Mouse (Mus musculus): ENCODE measurements around the gene Smoc2. TPM values are rescaled to one million over a fixed set of nuclear protein-coding genes. Genes with fewer than 3 reads are reported as not detected.

The Smoc2 gene
- polyA plus RNA-seq, 1 experiment from 2014 or later = 3.6 TPM

DNA sequence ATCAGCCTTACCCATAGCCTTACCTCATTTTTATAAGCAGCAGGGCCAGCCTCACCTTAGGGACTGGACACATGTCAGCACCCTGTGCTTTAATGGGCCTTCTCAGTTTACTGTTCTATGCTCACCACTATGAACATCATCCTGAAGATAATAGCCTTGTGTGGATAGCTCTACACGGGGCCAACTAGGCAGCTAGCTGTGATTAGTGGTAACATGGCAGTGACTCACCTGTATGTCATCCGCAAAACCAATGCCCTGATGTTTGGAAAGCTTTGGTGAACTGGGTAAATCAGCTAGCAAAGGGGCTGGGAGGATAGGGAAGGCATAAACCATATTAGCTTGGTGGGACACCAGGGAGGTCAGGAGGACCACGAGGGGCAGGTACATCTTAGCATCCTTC, 100.7 kb downstream of the Smoc2 start:
- Histone ChIP-seq H3K4me3 (replicated peaks; ENCODE audit: low read length) (no peak overlapping the region), H3K36me3 (ENCODE audit: control insufficient read depth, insufficient read depth) (no peaks in the 10 kb centered on the region), H3K4me2 (ENCODE audit: low read length) (no peak overlapping the region), H3K27me3 (replicated peaks; ENCODE audit: control insufficient read depth, insufficient read depth, low read length) (no peaks in the 10 kb centered on the region), H3K9me3 (ENCODE audit: control insufficient read depth, low read length) (no peaks in the 10 kb centered on the region), H3K9ac (replicated peaks; ENCODE audit: low read depth, low read length) (no peak overlapping the region), H3K27ac (ENCODE audit: low read length) (no peak overlapping the region), H3K4me1 (replicated peaks; ENCODE audit: control insufficient read depth, insufficient read depth, low read length) (no peaks in the 10 kb centered on the region)
- 94% methylated on average over 3 of the region's 3 CpGs for WGBS
- no peak; the same call in 1 of the 2 replicates for ATAC-seq

- no peaks in the 10 kb centered on the region for H3K4me1 ChIP-seq (replicated peaks; ENCODE audit: control insufficient read depth, insufficient read depth, low read length)
- H3K27ac ChIP-seq (ENCODE audit: low read length) = no peak overlapping the region
- no peak overlapping the region for H3K4me3 ChIP-seq (replicated peaks; ENCODE audit: low read length)
- no peaks in the 10 kb centered on the region for H3K9me3 ChIP-seq (ENCODE audit: control insufficient read depth, low read length)
- H3K9ac ChIP-seq (replicated peaks; ENCODE audit: low read depth, low read length) = no peak overlapping the region
- no peak overlapping the region for H3K4me2 ChIP-seq (ENCODE audit: low read length)
- no peaks in the 10 kb centered on the region for H3K27me3 ChIP-seq (replicated peaks; ENCODE audit: control insufficient read depth, insufficient read depth, low read length)
- WGBS = 85% methylated on average over 12 of the region's 12 CpGs
- ATAC-seq = no peak
- no peaks in the 10 kb centered on the region for H3K36me3 ChIP-seq (ENCODE audit: control insufficient read depth, insufficient read depth)
These were observed 101.2 kb downstream of the Smoc2 start for GRCm38 (mm10) chr17:14380526-14380925.

DNA sequence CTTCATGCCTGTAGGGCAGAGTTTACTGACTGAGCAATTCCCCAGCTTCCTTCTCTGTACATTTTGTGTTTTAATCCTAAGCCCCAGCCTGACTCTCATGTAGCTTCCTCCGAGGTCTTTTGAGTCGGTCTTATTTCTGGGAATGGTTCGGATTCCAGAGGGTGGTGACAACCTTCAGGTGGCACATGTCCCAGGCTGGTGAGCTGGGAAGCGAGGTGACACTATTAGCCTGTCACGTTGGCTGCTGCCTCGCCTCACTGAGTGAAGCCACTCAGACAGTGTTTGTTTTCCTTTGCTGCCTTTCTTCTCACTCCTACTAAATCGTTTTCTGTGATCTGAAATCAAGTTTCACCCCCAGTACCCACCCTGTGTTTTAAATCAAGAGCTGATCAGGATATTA, 102.2 kb downstream of the Smoc2 start:
- WGBS = 62% methylated on average over 7 of the region's 7 CpGs
- Histone ChIP-seq H3K27ac (ENCODE audit: low read length) (no peak overlapping the region), H3K9ac (replicated peaks; ENCODE audit: low read depth, low read length) (no peak overlapping the region), H3K4me2 (ENCODE audit: low read length) (no peak overlapping the region), H3K36me3 (ENCODE audit: control insufficient read depth, insufficient read depth) (no peaks in the 10 kb centered on the region), H3K27me3 (replicated peaks; ENCODE audit: control insufficient read depth, insufficient read depth, low read length) (no peaks in the 10 kb centered on the region), H3K9me3 (ENCODE audit: control insufficient read depth, low read length) (no peaks in the 10 kb centered on the region), H3K4me3 (replicated peaks; ENCODE audit: low read length) (no peak overlapping the region), H3K4me1 (replicated peaks; ENCODE audit: control insufficient read depth, insufficient read depth, low read length) (no peaks in the 10 kb centered on the region)
- no peak for ATAC-seq

DNA sequence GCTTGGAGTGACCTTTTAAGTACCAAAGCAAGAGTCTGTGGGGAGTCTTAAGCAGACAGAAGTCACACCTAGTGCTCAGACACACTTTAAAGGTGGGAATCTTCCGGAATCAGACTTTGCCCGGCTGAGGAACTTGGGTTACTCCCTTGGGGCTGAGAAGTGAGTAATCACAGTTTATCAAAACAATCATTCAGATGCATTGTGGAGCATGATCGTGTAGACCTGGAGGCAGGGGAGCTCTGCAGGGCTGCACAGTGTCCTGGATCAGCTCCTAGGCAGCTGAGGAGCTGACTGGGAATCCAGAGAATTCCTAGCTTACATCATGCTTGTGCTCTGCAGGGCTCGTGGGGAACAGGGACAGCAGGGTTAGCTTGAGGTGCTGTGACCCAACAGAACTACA, 104.7 kb downstream of the Smoc2 start:
- Histone ChIP-seq H3K4me3 (replicated peaks; ENCODE audit: low read length) (no peak overlapping the region), H3K9me3 (ENCODE audit: control insufficient read depth, low read length) (no peaks in the 10 kb centered on the region), H3K27me3 (replicated peaks; ENCODE audit: control insufficient read depth, insufficient read depth, low read length) (no peaks in the 10 kb centered on the region), H3K36me3 (ENCODE audit: control insufficient read depth, insufficient read depth) (no peaks in the 10 kb centered on the region), H3K4me2 (ENCODE audit: low read length) (no peak overlapping the region), H3K9ac (replicated peaks; ENCODE audit: low read depth, low read length) (no peak overlapping the region), H3K27ac (ENCODE audit: low read length) (no peak overlapping the region), H3K4me1 (replicated peaks; ENCODE audit: control insufficient read depth, insufficient read depth, low read length) (no peaks in the 10 kb centered on the region)
- no peak for ATAC-seq
- WGBS = 87% methylated on average over 4 of the region's 4 CpGs

DNA sequence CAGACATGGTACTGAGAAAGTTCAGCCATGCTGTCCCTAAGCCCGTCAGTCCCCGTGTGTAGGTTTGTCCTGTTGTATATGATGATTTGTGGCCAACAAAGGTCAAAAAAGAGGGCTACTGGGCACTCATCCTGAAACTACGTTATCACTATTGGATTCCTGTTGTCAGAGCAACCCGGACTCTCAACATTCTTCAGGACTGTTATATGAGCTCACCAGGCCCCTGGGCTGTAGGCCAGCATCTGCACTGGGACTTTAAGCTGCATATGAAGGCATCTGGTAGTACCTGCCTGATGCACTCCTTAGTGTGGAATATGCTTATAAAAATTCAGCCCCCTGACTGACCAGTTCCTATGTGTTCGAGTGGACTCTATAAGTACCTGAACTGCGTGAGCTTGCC, 105.7 kb downstream of the Smoc2 start:
- Histone ChIP-seq H3K27me3 (replicated peaks; ENCODE audit: control insufficient read depth, insufficient read depth, low read length) (no peaks in the 10 kb centered on the region), H3K36me3 (ENCODE audit: control insufficient read depth, insufficient read depth) (no peaks in the 10 kb centered on the region), H3K9ac (replicated peaks; ENCODE audit: low read depth, low read length) (no peak overlapping the region), H3K4me3 (replicated peaks; ENCODE audit: low read length) (no peak overlapping the region), H3K27ac (ENCODE audit: low read length) (no peak overlapping the region), H3K4me2 (ENCODE audit: low read length) (no peak overlapping the region), H3K4me1 (replicated peaks; ENCODE audit: control insufficient read depth, insufficient read depth, low read length) (no peaks in the 10 kb centered on the region), H3K9me3 (ENCODE audit: control insufficient read depth, low read length) (no peaks in the 10 kb centered on the region)
- no peak for ATAC-seq
- WGBS = 92% methylated on average over 6 of the region's 6 CpGs

GRCm38 (mm10) chr17:14387261-14387660, 108.0 kb downstream of the Smoc2 start:
- Histone ChIP-seq H3K27me3 (replicated peaks; ENCODE audit: control insufficient read depth, insufficient read depth, low read length) (no peaks in the 10 kb centered on the region), H3K27ac (ENCODE audit: low read length) (no peak overlapping the region), H3K9ac (replicated peaks; ENCODE audit: low read depth, low read length) (no peak overlapping the region), H3K36me3 (ENCODE audit: control insufficient read depth, insufficient read depth) (no peaks in the 10 kb centered on the region), H3K9me3 (ENCODE audit: control insufficient read depth, low read length) (no peaks in the 10 kb centered on the region), H3K4me2 (ENCODE audit: low read length) (no peak overlapping the region), H3K4me3 (replicated peaks; ENCODE audit: low read length) (no peak overlapping the region), H3K4me1 (replicated peaks; ENCODE audit: control insufficient read depth, insufficient read depth, low read length) (no peaks in the 10 kb centered on the region)
- no peak for ATAC-seq
- 44% methylated on average over 6 of the region's 6 CpGs for WGBS

DNA sequence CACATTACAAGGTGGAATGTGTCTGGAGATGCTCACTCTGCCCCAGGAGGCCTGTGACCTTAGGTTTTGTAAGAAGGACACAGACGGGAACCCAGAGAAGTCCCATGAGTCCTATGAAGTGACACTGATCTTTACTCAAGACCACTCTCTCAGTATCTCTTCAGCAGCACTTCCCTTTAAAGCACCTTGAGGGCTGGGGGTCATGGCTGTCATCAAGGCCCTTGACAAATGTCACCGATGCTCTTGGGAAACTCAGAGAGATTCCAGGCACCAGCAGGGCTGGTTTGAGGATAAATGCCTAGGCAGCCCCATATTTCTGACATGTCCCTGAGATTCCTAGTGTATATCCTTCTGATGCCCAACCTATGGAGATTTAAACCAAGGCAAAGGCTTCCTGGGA, 113.1 kb downstream of the Smoc2 start:
- ATAC-seq = no peak
- Histone ChIP-seq H3K4me1 (replicated peaks; ENCODE audit: control insufficient read depth, insufficient read depth, low read length) (no peaks in the 10 kb centered on the region), H3K27me3 (replicated peaks; ENCODE audit: control insufficient read depth, insufficient read depth, low read length) (no peaks in the 10 kb centered on the region), H3K9me3 (ENCODE audit: control insufficient read depth, low read length) (no peaks in the 10 kb centered on the region), H3K27ac (ENCODE audit: low read length) (no peak overlapping the region), H3K4me2 (ENCODE audit: low read length) (no peak overlapping the region), H3K4me3 (replicated peaks; ENCODE audit: low read length) (no peak overlapping the region), H3K36me3 (ENCODE audit: control insufficient read depth, insufficient read depth) (no peaks in the 10 kb centered on the region), H3K9ac (replicated peaks; ENCODE audit: low read depth, low read length) (no peak overlapping the region)
- 90% methylated on average over 2 of the region's 2 CpGs for WGBS

- 71% methylated on average over 5 of the region's 5 CpGs for WGBS
- Histone ChIP-seq H3K4me3 (replicated peaks; ENCODE audit: low read length) (no peak overlapping the region), H3K4me1 (replicated peaks; ENCODE audit: control insufficient read depth, insufficient read depth, low read length) (no peaks in the 10 kb centered on the region), H3K9me3 (ENCODE audit: control insufficient read depth, low read length) (no peaks in the 10 kb centered on the region), H3K27ac (ENCODE audit: low read length) (no peak overlapping the region), H3K4me2 (ENCODE audit: low read length) (no peak overlapping the region), H3K9ac (replicated peaks; ENCODE audit: low read depth, low read length) (no peak overlapping the region), H3K27me3 (replicated peaks; ENCODE audit: control insufficient read depth, insufficient read depth, low read length) (no peaks in the 10 kb centered on the region), H3K36me3 (ENCODE audit: control insufficient read depth, insufficient read depth) (no peaks in the 10 kb centered on the region)
- no peak for ATAC-seq
These were observed 115.6 kb downstream of the Smoc2 start for GRCm38 (mm10) chr17:14394861-14395260.

- 54% methylated on average over 5 of the region's 5 CpGs for WGBS
- Histone ChIP-seq H3K4me3 (replicated peaks; ENCODE audit: low read length) (no peak overlapping the region), H3K9ac (replicated peaks; ENCODE audit: low read depth, low read length) (no peak overlapping the region), H3K4me1 (replicated peaks; ENCODE audit: control insufficient read depth, insufficient read depth, low read length) (no peaks in the 10 kb centered on the region), H3K27ac (ENCODE audit: low read length) (no peak overlapping the region), H3K27me3 (replicated peaks; ENCODE audit: control insufficient read depth, insufficient read depth, low read length) (no peaks in the 10 kb centered on the region), H3K9me3 (ENCODE audit: control insufficient read depth, low read length) (no peaks in the 10 kb centered on the region), H3K36me3 (ENCODE audit: control insufficient read depth, insufficient read depth) (no peaks in the 10 kb centered on the region), H3K4me2 (ENCODE audit: low read length) (no peak overlapping the region)
- no peak for ATAC-seq
These were observed 118.2 kb downstream of the Smoc2 start for GRCm38 (mm10) chr17:14397456-14397855.

- Histone ChIP-seq H3K4me1 (replicated peaks; ENCODE audit: control insufficient read depth, insufficient read depth, low read length) (no peaks in the 10 kb centered on the region), H3K9me3 (ENCODE audit: control insufficient read depth, low read length) (no peaks in the 10 kb centered on the region), H3K36me3 (ENCODE audit: control insufficient read depth, insufficient read depth) (no peaks in the 10 kb centered on the region), H3K27me3 (replicated peaks; ENCODE audit: control insufficient read depth, insufficient read depth, low read length) (no peaks in the 10 kb centered on the region), H3K27ac (ENCODE audit: low read length) (no peak overlapping the region), H3K4me3 (replicated peaks; ENCODE audit: low read length) (no peak overlapping the region), H3K4me2 (ENCODE audit: low read length) (no peak overlapping the region), H3K9ac (replicated peaks; ENCODE audit: low read depth, low read length) (no peak overlapping the region)
- 90% methylated on average over 8 of the region's 8 CpGs for WGBS
- no peak for ATAC-seq
These were observed 119.5 kb downstream of the Smoc2 start for GRCm38 (mm10) chr17:14398650-14399424.
